Mouse (Mus musculus) lung, postnatal 10 days (tissue): ENCODE measurements around the gene Kbtbd7.

Source experiments
- DNase-seq: peaks from one replicate; pipeline ENCODE4 v3.0.0; 2021

Kbtbd7 gene

GRCm38 (mm10) chr14:79425979-79426729 is at the start of gene Kbtbd7:
Kbtbd7 (plus strand) TSS chr14:79426511.
- DNase-seq: peak; percentile 97

GRCm38 (mm10) chr14:79377041-79377440 is 49.3 kb upstream of the Kbtbd7 start:
- no peak for DNase-seq

GRCm38 (mm10) chr14:79383120-79383519 is 43.2 kb upstream of the Kbtbd7 start:
- no peak for DNase-seq

- DNase-seq: no peak
These were observed 38.0 kb upstream of the Kbtbd7 start for GRCm38 (mm10) chr14:79388304-79388703.

- peak; percentile 10 for DNase-seq
These were observed 36.7 kb upstream of the Kbtbd7 start for GRCm38 (mm10) chr14:79389438-79390264.

GRCm38 (mm10) chr14:79390265-79390926 is 35.9 kb upstream of the Kbtbd7 start, which contains the start of gene Naa16:
Naa16 (minus strand) TSS chr14:79390778.
- DNase-seq: peak; percentile 95

- no peak for DNase-seq
These were observed 33.0 kb upstream of the Kbtbd7 start for GRCm38 (mm10) chr14:79393289-79393688.

GRCm38 (mm10) chr14:79394564-79394963 is 31.7 kb upstream of the Kbtbd7 start:
- peak; percentile 54 for DNase-seq

- DNase-seq: peak; percentile 71
These were observed 28.8 kb upstream of the Kbtbd7 start, which contains the start of gene Mtrf1 for GRCm38 (mm10) chr14:79397321-79398122. Mtrf1 (plus strand) TSS chr14:79397772.

GRCm38 (mm10) chr14:79407641-79408040 is 18.7 kb upstream of the Kbtbd7 start:
- DNase-seq: no peak

GRCm38 (mm10) chr14:79409278-79409830 is 17.0 kb upstream of the Kbtbd7 start:
- DNase-seq: no peak

- DNase-seq: no peak
These were observed 15.6 kb upstream of the Kbtbd7 start for GRCm38 (mm10) chr14:79410662-79411061.

- DNase-seq: no peak
These were observed 13.2 kb upstream of the Kbtbd7 start for GRCm38 (mm10) chr14:79413121-79413520.

- DNase-seq: no peak
These were observed 6.1 kb upstream of the Kbtbd7 start for GRCm38 (mm10) chr14:79420083-79420685.

GRCm38 (mm10) chr14:79426730-79427365 is 537 bp downstream of the Kbtbd7 start:
- peak; percentile 24 for DNase-seq

- no peak for DNase-seq
These were observed 7.8 kb downstream of the Kbtbd7 start for GRCm38 (mm10) chr14:79434068-79434467.

- DNase-seq: no peak
These were observed 14.3 kb downstream of the Kbtbd7 start for GRCm38 (mm10) chr14:79440655-79441054.

- DNase-seq: no peak
These were observed 15.1 kb downstream of the Kbtbd7 start for GRCm38 (mm10) chr14:79441441-79441840.

GRCm38 (mm10) chr14:79444601-79445000 is 18.3 kb downstream of the Kbtbd7 start:
- DNase-seq: no peak

- DNase-seq: no peak
These were observed 18.8 kb downstream of the Kbtbd7 start for GRCm38 (mm10) chr14:79445055-79445620.
